Mouse (Mus musculus) stomach, postnatal 0 days (tissue): ENCODE measurements around the gene Dach1.

ENCODE experiments used
- CTCF ChIP-seq: IDR thresholded peaks from 2 replicates; pipeline ENCODE4 v1.5.1; 2016; ENCODE audit warnings: antibody characterized with exemption, low read depth, mild to moderate bottlenecking, moderate library complexity
- EP300 ChIP-seq: optimal IDR thresholded peaks from 2 replicates; pipeline ENCODE3; 2016; ENCODE audit warnings: antibody characterized with exemption

DNA sequence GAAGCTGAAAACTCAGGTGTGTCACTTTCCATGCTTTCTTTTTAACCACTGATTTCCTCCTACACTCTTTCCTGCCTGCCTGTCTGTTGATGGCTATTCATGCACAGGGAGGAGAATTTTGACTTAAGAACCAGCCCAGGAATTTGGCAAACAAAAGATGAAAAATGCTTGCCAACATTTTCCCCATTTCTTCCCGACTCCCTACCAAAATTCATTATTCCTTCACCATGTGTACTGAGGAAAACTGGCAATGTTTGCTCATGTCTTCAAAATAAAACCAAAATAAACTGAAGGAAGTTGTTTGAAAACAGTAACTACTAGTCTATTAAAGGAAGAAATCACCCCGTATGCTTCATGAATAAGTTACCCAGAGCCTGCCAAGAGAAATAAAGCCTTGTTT, 27.8 kb downstream of the Dach1 start:
- no peak for TF ChIP-seq EP300
- TF ChIP-seq CTCF, result no peak
